Mouse (Mus musculus) heart, postnatal 14 days (tissue): ENCODE measurements around the gene Clasp2. TPM values are rescaled to one million over a fixed set of nuclear protein-coding genes. Genes with fewer than 3 reads are reported as not detected.
"Not testable (repeated sequence)": the region's sequence is repeated elsewhere in the genome, so short reads cannot be mapped to it uniquely, and the experiment has no call there.

ENCODE experiments used
- DNase-seq, 2 experiments: peaks; one replicate each; pipeline ENCODE4 v3.0.0; 2021 to 2022
- intact Hi-C: fragments of 180-260 bp; cut with DNase I; formaldehyde crosslinking; loops from one replicate; pipeline ENCODE4 v1.15.1; 2025
- total RNA-seq, 2 experiments: library from RNA; stranded (reverse); gene quantifications; 2 replicates each; pipeline ENCODE4 v1.2.3; 2021

Clasp2 gene
- total RNA-seq, 2 experiments from 2014 or later: 49.1 to 50.3 TPM

DNA sequence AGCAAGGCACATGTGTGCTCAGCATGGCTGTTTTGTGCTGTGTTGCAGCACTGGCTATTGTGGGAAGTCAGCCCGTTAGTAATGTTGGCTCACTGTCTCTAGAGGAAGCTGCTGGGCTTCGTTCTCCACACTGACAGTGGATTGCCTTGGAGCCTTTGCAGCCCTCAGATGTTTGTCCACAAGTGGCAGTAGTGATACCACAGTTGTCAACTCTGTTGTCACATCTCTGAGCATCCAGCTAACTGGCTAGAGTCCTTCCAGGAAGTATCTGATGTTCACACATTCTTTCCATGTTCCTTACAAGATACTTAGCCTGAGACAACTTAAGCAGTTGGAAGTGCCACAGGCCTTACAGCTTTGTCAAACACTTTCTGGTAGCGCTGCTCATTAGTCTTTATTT, 2.0 kb downstream of the Clasp2 start:
- DNase-seq: peak in 1 of 2 experiments; percentile 8
- intact Hi-C loops: loop anchor here (5.0 to 10.0 kb wide), 5 partner anchors 36 to 372 kb away; partner anchors contain the start of genes Pdcd6ip and Ubp1

GRCm38 (mm10) chr9:113749356-113749755, 8.1 kb downstream of the Clasp2 start:
- DNase-seq: peak in 1 of 2 experiments; percentile 43

DNA sequence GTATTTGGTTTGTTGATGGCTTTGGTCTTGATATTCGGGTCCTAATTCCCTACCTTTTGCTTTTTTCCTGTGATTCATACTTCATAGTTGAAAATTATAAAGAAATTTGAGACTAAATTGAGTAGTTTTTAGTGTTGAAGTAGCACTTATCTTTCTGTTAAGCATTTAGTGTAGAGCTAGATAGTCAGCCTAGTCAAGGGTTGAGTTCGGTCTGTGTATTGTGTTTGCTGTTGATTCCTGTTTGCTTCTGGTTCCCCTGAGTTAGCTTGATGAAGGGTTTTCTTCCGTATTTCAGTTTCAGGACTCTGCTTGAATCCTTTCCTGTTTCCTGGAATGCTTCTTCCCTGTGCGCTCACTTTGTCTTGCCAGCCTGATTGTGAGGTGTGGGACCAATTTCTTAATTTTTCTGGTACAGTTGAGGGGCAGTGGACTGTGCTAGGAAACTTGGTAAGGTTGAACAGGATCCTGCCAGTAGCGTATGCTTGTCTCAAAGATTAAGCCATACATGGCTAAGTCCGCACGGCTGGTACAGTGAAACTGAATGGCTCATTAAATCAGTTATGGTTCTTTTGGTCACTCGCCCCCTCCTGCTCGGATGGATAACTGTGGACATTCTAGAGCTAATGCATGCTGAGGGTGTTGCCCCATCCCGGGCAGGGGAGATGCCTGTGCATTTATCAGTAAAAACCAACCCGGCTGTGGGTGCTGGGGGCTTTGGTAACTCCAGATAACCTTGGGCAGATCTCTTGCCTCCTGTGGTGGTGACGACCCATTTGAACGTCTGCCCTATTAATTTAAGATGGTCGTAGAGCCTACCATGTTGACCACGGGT, 14.8 kb downstream of the Clasp2 start:
- DNase-seq: no peak
- intact Hi-C loops: no loop called here

More at GRCm38 (mm10) chr9:113749356-113749755, 8.1 kb downstream of the Clasp2 start:
- intact Hi-C loops: loop anchor here (5.0 to 10.0 kb wide), 2 partner anchors 43 to 365 kb away; no protein-coding TSS in a partner anchor

GRCm38 (mm10) chr9:113758472-113758871, 17.2 kb downstream of the Clasp2 start:
- intact Hi-C loops: no loop called here
- DNase-seq: no peak

GRCm38 (mm10) chr9:113759684-113760083, 18.4 kb downstream of the Clasp2 start:
- intact Hi-C loops: no loop called here
- DNase-seq: no peak

- intact Hi-C loops: no loop called here
- no peak for DNase-seq
Measured at GRCm38 (mm10) chr9:113762389-113762788, 21.1 kb downstream of the Clasp2 start.

- intact Hi-C loops: no loop called here
- DNase-seq: no peak
Measured at GRCm38 (mm10) chr9:113763123-113763522, 21.9 kb downstream of the Clasp2 start.

DNA sequence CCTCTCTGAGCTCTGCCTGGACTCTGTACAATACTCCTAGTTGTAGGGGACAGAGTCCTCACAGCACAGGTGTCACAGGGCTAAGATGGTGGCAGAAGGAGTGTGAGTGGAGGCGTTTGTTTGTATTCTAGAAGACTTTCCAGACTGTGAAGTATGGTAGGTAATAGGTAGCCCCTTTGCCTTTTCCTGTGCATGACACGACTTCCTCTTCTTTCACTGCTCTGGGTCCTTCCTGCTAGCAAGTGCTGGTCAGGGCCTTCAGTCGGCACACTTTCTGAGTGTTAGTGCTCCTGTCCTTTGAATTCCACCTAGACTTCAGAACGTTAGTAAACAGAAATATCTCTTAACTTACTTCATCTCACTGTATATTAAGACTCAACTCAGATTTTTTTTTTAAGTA, 29.4 kb downstream of the Clasp2 start:
- no peak for DNase-seq
- intact Hi-C loops: no loop called here

GRCm38 (mm10) chr9:113780863-113781262, 39.6 kb downstream of the Clasp2 start:
- no peak for DNase-seq
- intact Hi-C loops: no loop called here

- no peak for DNase-seq
- intact Hi-C loops: no loop called here
Measured at GRCm38 (mm10) chr9:113782362-113783005, 41.2 kb downstream of the Clasp2 start.

DNA sequence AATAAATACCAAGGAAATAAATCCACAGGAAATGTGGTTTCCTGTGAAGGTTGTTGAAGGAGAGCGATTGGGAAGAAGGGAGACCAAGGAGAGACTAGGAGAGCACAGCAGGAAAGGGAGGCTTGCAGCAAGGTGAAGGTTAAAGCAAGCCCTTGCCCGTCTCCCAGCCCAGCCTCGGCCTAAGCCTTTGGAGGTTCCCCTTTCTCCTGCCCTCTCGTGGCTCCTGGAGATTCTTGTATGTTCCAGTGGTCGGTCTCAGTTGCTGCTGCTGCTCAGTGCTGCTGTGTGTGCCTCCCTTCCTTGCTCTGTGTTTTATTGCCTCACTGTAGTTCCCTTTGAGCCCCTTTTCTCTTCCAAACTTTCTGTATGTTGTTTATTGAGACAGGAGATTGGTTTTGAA, 42.4 kb downstream of the Clasp2 start:
- intact Hi-C loops: no loop called here
- DNase-seq: peak in 1 of 2 experiments; percentile 10

DNA sequence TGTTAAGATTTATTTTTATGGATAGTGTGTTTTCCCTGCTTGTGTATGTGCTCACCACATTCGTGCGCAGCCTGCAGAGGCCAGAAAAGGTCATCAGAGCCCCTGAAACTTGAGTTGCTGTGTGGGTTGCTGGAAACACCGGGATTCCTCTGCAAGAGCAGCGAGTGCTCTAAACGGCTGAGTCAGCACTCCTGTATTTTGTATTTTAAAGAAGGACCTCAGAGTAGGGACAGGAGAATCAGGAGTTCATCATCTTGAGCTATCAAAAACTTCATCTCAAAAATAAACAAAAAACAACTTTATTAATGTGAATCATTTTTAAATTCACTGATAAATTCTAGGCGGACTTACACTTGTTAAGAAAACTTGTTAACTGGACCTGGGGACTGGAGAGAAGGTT, 48.0 kb downstream of the Clasp2 start:
- intact Hi-C loops, DNase-seq: not testable (repeated sequence)

GRCm38 (mm10) chr9:113792651-113793512, 51.6 kb downstream of the Clasp2 start:
- peak; percentile 69 to 73 for DNase-seq
- intact Hi-C loops: loop anchor here (5.0 kb wide), 1 partner anchor 46 kb away; no protein-coding TSS in a partner anchor

- intact Hi-C loops: loop anchor here (5.0 kb wide), 1 partner anchor 46 kb away; no protein-coding TSS in a partner anchor
- no peak for DNase-seq
Measured at GRCm38 (mm10) chr9:113793513-113793905, 52.2 kb downstream of the Clasp2 start.

DNA sequence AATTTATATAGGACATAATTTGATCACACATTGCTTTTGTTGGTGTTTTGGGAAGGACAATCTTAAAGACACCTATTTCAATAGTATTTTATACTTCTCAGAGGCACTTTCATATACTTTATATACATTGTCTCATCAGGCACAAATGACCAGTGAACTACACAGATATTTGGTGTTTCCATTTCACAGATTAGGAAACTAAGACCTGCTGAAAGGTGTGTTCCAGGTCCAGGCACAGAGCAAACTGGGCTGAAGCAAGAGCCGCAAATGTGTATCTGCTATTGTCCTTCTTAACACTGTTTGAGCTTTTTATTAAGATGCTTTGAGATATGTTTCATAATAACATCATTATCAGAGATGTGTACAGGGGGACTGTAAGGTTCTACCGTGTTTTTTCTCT, 52.7 kb downstream of the Clasp2 start:
- intact Hi-C loops: loop anchor here (5.0 kb wide), 1 partner anchor 47 kb away; no protein-coding TSS in a partner anchor
- no peak for DNase-seq

GRCm38 (mm10) chr9:113797206-113797605, 55.9 kb downstream of the Clasp2 start:
- intact Hi-C loops: no loop called here
- no peak for DNase-seq

- DNase-seq: no peak
- intact Hi-C loops: no loop called here
Measured at GRCm38 (mm10) chr9:113800671-113801070, 59.4 kb downstream of the Clasp2 start.

- intact Hi-C loops: no loop called here
- DNase-seq: no peak
Measured at GRCm38 (mm10) chr9:113802734-113803133, 61.5 kb downstream of the Clasp2 start.

DNA sequence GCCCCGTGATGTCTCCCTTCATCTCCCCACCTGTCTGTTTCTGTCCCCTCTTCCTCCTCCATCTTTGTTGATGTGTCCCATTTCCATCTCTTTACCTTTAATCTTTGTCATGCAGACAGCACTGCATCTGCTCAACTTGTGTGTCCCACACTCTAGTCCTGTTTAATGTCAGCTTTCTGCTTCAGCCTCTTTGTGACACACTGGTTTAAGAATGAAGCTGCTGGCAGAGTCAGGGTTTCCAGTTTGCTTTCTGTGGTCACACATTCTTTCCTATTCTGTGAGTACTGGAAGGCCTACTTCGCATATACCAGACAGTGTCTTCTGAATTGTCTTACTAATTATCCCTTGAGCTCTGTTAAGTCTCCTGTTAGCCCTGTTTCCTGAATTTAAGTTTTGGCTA, 62.5 kb downstream of the Clasp2 start:
- DNase-seq: no peak
- intact Hi-C loops: no loop called here

DNA sequence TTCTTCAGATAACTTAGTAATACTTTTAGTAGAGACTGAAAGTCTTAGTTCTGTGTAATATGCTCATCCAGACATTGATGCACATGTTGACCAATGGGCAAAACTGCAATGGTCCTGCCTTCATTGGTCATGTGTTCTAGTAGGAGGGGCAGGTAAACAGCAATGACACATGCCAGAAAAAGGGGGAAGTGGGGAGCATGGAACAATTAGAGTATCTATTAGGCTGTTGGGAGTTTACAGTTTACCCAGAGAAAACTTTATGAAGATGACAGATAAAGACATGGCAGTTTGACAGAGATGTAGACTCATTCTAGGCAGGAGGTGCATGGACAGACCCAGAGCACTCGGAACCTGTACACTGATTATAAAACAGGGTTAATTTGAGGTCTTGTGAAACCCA, 64.1 kb downstream of the Clasp2 start:
- intact Hi-C loops: no loop called here

More for the DNA sequence above, 64.1 kb downstream of the Clasp2 start:
- no peak for DNase-seq
